Mouse (Mus musculus) embryo, embryonic 11 days (tissue): ENCODE measurements around the gene Nuak2.

Experiments
- DNase-seq: peaks from one replicate; pipeline ENCODE4 v3.0.0-alpha.2; 2015

The Nuak2 gene

DNA sequence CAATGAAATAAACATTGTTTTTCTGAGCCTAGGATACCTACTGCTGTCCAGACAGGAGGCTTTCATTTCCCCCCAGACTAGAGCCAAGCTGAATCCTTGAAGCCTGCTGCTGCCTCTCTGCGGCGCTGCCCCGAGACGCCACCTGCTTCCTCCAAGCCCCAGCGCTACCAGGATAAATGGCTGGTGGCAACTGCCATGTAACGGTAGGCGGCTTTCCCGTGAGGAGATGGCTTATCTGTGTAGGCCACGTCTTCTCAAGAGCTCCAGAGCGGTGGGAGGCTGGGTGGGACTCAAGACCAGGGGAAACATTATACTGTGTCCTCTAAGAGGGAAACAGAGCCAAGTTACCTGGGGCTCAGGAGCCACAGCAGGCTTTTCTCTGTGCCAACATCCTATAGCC lies 66.0 kb downstream of the Nuak2 start:
- no peak for DNase-seq
